Mouse (Mus musculus) left cerebral cortex, adult 11 months (tissue): ENCODE measurements at regions not wholly inside any gene's neighbourhood (a gene's known extent, or its start where the extent isn't known, plus 50 kb on each side); places are given as distances from the start of the nearest gene placed in this dataset.

Experiments
- DNase-seq: peaks from one replicate; pipeline ENCODE4 v3.0.0; 2022; ENCODE audit warnings: low spot score

DNA sequence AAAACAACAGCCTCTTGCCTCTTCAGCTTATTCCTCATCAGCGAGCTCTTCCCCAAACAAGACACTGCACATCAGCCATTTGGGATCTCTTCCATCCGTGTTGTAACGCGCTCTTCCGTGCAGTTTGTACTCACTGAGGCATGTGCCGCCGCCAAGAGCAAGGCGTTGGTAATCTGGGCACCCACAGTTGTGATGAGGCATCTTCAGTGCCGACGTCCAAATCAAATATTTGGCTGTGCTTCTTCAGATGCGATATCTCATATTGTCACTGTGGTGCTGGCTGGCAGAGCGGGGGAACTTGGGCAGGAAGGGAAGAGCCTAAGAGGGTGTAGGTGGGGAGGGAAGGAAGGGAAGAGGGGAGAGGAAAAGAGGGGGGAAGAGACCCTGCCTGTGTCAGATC, 439.2 kb downstream of the Tmem182 start:
- DNase-seq = no peak

DNA sequence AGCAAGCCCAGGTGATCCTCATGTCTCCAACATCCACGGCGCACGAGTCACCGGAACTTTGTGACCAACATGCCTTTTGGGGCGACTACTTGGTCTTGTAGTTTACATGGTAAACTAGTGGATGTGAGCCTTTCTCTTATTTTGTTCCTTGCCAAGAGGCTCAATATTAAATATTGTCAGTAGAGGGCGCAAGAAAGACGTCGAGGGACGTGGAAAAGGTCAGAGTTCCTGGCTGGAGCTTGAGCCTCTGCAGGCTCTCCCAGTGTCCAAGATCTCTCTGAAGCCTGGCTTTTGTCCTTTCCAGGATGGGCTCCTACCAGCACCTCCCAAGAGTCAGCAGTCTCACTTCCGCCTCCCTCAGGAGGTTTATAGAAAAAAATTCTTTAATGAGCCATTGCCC, 458.8 kb downstream of the Tmem182 start:
- no peak for DNase-seq

GRCm38 (mm10) chr1:41271111-41271730, 465.8 kb downstream of the Tmem182 start:
- DNase-seq = no peak

- no peak for DNase-seq
Measured at GRCm38 (mm10) chr1:41274573-41275270, 469.3 kb downstream of the Tmem182 start.

DNA sequence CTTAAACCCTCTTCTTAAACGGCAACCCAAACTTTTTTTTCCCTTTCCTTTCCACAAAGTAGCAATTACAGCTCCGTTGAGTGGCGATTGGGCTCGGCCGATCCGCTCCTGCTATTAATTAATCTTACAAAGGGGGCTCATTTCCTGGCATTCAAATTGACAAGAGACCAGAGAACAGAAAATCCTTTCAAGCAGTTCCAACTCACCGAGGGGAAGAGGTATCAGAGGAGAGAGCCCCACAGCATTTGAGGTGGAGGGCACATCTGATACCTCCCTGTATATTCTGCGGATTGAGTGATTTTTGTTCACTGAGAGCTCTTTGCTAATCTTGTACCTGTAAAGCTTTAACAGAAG, 469.8 kb downstream of the Tmem182 start:
- no peak for DNase-seq

- no peak for DNase-seq
Measured at GRCm38 (mm10) chr1:41275642-41276041, 470.2 kb downstream of the Tmem182 start.

- no peak for DNase-seq
Measured at GRCm38 (mm10) chr1:41276303-41276702, 470.9 kb downstream of the Tmem182 start.

GRCm38 (mm10) chr1:41285221-41285620, 479.8 kb downstream of the Tmem182 start:
- DNase-seq = no peak

DNA sequence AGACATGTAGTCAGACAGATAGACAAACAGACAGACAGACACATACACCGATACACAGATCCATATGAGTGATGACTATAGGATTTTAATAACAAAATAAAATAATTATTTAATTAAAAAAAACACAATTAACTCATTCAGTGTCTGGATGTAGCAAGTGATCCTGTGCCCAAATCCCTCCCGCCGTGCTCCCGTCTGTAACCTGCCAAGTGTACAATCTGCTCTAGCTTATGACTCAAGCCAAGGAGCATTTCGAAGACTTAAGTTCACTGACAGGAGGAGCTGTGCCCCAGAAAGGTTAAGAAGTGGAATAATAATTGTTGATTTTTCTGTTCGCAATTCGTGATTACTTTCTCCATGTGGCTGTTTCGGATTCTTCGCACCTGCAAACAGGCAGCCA, 480.8 kb downstream of the Tmem182 start:
- no peak for DNase-seq

DNA sequence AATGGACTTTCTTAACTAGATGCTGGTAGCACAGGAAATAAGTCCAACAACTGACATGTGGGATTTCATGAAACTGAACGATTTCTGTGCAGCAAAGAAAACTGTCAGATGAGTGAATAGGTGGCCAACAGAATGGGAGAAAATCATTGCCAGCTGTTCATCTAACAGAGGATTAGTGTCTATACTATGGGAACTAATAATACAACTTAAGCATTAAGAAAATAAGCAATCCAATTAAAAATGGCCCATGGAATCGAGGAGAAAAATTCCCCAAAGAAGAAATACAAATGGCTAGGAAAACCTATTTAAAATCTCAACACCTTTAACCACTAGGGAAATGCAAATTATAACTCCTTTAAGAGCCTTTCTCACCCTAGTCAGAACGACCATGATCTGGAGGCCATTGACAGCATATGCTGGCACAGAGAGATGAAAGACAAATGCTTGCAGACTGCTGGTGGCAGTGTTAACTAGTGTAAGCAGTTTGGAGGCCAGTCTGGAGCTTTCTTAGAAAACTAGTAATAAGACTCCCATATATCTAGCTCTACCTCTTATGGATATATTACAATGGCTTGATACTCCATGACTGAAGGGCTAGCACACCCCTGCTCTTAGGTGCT, 521.6 kb downstream of the Tmem182 start:
- no peak for DNase-seq

DNA sequence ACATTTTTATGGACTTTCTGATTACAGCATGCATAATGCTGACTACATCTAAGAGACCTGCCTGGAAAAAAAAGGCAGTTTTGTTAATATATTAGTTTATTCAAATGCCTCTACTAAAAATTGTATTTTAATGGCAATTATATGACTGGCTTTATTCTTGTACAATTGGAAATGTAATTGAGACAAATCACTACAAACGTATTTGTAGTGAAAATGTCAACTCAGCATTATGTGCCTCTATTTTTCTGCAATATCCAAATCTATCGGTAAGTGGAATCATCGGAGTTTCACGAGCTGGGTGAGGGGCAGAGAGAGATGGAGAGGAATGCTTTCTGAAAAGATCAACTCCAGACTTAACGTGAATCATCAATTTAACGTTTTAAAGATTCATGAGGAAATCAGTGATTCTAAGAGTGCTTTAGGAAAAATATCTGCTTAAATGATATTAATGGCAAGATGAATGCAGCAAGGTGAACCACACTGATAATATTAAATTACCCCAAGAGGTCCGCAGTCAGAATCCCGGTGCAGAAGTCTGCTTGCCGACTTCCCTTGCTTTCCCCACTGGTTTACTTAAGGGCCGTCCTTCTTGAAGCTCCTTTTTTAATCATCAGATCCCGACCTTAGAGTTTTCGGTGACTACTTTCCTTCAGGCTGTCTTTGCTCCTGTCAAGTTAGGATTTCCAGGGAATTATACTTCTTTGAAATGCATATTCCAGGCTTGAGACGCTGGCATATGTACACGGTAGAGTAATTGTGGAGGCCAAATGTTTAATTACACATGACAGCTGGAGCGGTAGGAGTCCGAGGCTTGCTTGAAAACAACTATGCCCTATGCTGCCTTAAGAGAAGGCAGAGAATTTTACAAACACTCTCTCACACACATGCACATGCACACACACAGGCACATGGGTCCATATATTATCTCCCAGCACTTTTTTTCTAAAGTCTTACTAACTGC, 544.7 kb downstream of the Tmem182 start:
- DNase-seq = no peak

DNA sequence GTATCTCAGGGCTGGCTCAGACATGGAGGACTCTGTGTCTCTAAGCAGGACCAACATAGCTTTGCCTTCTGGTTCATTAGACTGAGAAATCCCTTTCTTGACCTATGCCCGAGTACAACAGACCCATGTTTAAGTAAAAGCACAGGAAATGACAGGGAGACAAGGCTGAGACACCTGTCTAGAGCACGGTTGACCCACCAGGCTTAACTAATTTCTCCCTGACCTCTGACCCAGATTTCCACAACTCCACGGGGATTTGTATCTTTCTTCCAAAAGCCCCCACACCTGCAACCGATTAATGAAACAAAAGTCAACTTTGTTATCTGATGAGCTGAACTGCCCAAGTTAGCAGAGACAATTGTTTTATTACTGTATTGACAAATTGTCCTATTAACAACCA, 553.7 kb downstream of the Tmem182 start:
- DNase-seq = no peak

GRCm38 (mm10) chr1:41361512-41361911, 556.1 kb downstream of the Tmem182 start:
- no peak for DNase-seq

DNA sequence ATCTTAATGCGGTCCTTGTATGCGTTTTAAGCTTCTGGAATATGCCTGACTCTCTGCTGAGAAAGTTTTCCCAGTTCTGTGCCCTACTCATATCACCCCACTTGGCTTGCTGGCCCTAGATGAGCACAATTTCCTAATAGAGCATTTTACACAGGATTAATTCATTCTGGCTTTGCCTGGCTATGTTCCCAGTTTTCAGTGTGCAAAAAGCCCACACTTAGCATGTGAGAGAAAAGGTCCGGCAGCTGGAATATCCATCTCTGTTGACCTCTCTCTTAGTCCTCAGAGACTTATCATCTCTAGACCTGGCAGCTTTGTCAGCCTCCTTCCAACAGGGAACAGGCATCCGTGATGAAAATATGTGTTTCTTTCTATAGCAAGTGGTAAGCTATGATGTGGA, 574.6 kb downstream of the Tmem182 start:
- no peak for DNase-seq

DNA sequence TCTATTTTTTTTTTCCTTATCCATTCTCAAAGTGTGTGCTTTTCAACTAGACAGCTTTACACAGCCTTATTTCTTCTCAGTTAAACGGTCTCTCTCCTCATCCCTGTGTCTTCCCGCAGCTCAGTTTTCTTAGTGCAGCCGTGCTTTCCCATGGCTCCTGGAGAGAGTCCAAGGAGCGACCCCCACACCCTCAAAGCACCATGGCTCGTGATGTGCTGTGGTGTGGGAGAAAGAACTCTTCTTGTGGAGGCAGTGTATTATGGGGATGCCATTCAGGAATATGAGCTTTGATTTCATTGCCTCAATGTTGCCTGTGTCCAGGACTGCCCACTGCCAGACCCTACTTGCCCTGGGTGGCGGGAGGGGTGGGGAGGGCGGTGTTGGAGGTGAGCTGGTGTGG, 576.1 kb downstream of the Tmem182 start:
- no peak for DNase-seq

DNA sequence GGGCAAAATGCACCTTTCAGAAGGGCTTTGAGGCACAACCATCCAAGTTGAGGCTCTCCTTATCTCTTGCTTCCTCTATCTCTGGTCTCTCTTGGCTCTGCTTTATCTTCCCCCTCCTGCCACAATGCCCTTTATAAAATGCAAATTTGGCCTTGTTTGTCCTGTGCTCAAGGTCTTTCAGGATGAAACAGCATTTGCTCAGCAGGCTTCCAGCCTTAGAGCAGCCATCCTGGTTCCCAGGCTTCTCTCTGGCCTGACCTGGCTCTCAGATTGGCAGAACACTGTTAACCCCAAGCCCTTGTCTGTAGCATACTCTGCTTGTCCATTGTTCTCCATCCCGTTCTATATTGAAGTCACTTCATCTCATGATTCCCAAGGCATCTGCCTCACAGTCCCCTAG, 579.3 kb downstream of the Tmem182 start:
- DNase-seq = no peak

GRCm38 (mm10) chr1:41386435-41386834, 581.0 kb downstream of the Tmem182 start:
- no peak for DNase-seq

GRCm38 (mm10) chr1:41390102-41390884, 584.9 kb downstream of the Tmem182 start:
- DNase-seq = peak; percentile 19

GRCm38 (mm10) chr1:41391071-41391470, 585.7 kb downstream of the Tmem182 start:
- no peak for DNase-seq

DNA sequence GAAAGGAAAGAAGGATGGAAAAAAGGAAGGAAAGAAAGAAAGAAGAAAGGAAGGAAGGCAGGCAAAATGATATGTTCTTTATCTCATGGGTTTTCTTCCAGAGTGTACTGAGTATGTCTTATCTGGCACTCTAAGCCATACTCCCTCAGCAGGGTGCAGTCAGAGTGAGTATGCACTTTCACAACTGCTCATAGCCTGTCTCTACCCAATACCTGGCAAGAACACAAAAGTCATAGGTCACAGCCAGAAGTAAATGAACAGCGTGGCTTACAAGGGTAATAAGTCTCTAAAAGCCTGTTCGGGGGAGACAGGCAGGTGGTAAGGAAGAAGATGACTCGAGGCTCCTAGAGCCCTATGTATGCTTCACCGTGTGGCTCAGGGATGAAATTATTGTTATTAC, 587.9 kb downstream of the Tmem182 start:
- DNase-seq = no peak

DNA sequence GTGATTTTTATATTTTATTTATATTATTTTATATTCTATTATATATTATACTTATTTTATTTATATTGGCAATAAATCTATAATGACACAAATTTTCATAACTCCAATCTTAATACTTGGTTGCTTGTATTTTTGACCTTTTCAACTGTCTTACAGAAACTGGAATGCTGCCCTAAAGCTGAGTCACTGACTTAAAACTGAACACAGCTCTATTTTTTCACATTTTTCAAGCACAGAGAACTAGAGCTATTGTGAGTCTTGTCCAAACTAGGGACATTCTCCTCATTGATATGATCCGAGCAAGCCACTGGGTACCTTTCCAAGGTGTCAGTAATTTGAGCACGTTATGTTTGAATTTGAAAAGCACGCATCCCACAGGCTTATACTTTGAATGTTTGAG, 589.7 kb downstream of the Tmem182 start:
- no peak for DNase-seq

- no peak for DNase-seq
Measured at GRCm38 (mm10) chr1:41410533-41410932, 605.1 kb downstream of the Tmem182 start.
